Mouse (Mus musculus) MEL (cell line): ENCODE data around the gene Plekhf1.

ENCODE experiments used
- CHD1 ChIP-seq: IDR thresholded peaks from 2 replicates; pipeline ENCODE4 v1.6.1; 2012; ENCODE audit warnings: low read depth, mild to moderate bottlenecking, inconsistent platforms, low read length, improper control_type of control experiment
- CHD2 ChIP-seq: IDR thresholded peaks from 2 replicates; pipeline ENCODE4 v1.6.1; 2011; ENCODE audit warnings: low read length, improper control_type of control experiment
- CTCF ChIP-seq, 3 experiments: IDR thresholded peaks in 2 of 3; conservative IDR thresholded peaks in 1 of 3; 2 replicates each; pipeline ENCODE4 v1.5.1; 2011 to 2012; ENCODE audit warnings: low read length in 3 of 3, low read depth in 2 of 3, mild to moderate bottlenecking in 2 of 3, improper control_type of control experiment in 1 of 3, inconsistent platforms in 1 of 3, mixed read lengths in 1 of 3, moderate library complexity in 1 of 3; ENCODE audit not compliant: control insufficient read depth in 1 of 3, insufficient read depth in 1 of 3, poor library complexity in 1 of 3, severe bottlenecking in 1 of 3
- GATA1 ChIP-seq: IDR thresholded peaks from 2 replicates; pipeline ENCODE4 v1.6.1; 2011; ENCODE audit warnings: low read depth, low read length, improper control_type of control experiment
- MAX ChIP-seq: IDR thresholded peaks from 2 replicates; pipeline ENCODE4 v1.6.1; 2011; ENCODE audit warnings: low read length, improper control_type of control experiment
- POLR2A ChIP-seq, 2 experiments: IDR thresholded peaks; 2 replicates each; pipeline ENCODE4 v1.6.1; 2011 to 2012; ENCODE audit warnings: low read length in 2 of 2, mild to moderate bottlenecking in 2 of 2, control low read depth in 1 of 2, improper control_type of control experiment in 1 of 2, low read depth in 1 of 2, moderate library complexity in 1 of 2; ENCODE audit not compliant: control insufficient read depth in 1 of 2, insufficient read depth in 1 of 2, poor library complexity in 1 of 2
- TCF12 ChIP-seq: IDR thresholded peaks from 2 replicates; pipeline ENCODE4 v1.6.1; 2014; ENCODE audit warnings: low read depth, mild to moderate bottlenecking, inconsistent platforms, low read length, improper control_type of control experiment, moderate library complexity
- ZMIZ1 ChIP-seq: IDR thresholded peaks from 2 replicates; pipeline ENCODE4 v1.6.1; 2012; ENCODE audit warnings: low read depth, mild to moderate bottlenecking, inconsistent platforms, low read length, improper control_type of control experiment, moderate library complexity
- ZNF384 ChIP-seq: IDR thresholded peaks from 2 replicates; pipeline ENCODE4 v1.6.1; 2012; ENCODE audit warnings: low read depth, mild to moderate bottlenecking, inconsistent platforms, low read length, improper control_type of control experiment

- TF ChIP-seq TCF12 = no peak
- TF ChIP-seq CHD2 = no peak
- no peak for TF ChIP-seq CTCF (IDR thresholded peaks at IDR 0.05 in 2 of 3, conservative IDR thresholded peaks at IDR 0.05 in 1 of 3; ENCODE audit: control insufficient read depth in 1 of 3, insufficient read depth in 1 of 3, low read depth in 2 of 3, low read length in 3 of 3, poor library complexity in 1 of 3, severe bottlenecking in 1 of 3)
- TF ChIP-seq GATA1 = no peak
- TF ChIP-seq ZMIZ1 = no peak
- no peak for TF ChIP-seq POLR2A (IDR thresholded peaks at IDR 0.05; ENCODE audit: control insufficient read depth in 1 of 2, insufficient read depth in 1 of 2, low read depth in 1 of 2, low read length in 2 of 2, poor library complexity in 1 of 2)
- TF ChIP-seq ZNF384 = no peak
- TF ChIP-seq MAX = no peak
- TF ChIP-seq CHD1 = no peak
Observed at GRCm38 (mm10) chr7:38184786-38185185, 43.0 kb downstream of the Plekhf1 start.
